Mouse (Mus musculus) telencephalon, adult 2 months (tissue): Measurements from ENCODE around the gene Eef1akmt1.

Experiments
- DNase-seq: peaks from one replicate; pipeline ENCODE4 v3.0.0-alpha.2; 2011; ENCODE audit warnings: low read depth, low spot score

The Eef1akmt1 gene

DNA sequence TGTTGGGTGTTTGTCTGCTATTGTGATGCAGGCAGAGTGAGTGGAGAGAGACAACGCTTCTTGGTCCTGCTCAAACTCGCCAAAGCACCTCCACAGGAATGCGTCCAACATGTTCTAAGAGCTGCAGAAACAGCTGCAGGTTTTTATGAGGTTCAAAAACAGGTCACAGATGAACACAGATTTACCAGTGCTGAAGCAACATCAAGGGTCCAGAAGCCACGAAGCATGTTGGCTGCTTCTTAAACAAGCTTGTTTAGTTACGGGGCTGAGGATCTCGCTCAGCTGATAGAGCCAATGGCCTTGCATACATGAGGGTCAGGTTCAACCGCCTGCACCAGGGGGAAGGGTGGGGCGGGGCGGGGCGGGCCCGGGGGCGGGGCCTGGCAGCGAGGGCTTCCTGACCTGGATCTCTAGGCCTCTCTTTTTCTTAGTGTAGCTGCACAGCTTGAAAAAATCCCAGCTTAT is 24.8 kb downstream of the Eef1akmt1 start:
- DNase-seq: no peak

DNA sequence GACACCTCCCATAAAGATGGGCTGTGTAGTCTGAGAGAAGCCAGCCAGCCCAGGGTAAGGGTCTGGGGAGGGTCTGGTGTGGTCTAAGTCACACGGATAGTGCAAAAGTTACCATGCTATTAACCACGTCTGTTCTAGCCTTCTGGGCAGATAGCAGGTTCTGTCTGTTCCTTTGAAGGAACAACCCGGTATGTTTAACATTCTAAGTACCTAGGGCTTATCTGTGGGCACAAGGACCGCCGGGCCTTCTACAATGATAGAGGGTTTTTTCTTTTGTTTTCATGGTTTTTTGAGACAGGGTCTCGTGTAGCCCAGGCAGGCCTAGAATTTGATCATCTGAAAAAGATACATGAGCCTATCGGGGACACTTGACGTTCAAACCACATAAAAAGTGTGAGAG is 25.3 kb downstream of the Eef1akmt1 start:
- DNase-seq: no peak

DNA sequence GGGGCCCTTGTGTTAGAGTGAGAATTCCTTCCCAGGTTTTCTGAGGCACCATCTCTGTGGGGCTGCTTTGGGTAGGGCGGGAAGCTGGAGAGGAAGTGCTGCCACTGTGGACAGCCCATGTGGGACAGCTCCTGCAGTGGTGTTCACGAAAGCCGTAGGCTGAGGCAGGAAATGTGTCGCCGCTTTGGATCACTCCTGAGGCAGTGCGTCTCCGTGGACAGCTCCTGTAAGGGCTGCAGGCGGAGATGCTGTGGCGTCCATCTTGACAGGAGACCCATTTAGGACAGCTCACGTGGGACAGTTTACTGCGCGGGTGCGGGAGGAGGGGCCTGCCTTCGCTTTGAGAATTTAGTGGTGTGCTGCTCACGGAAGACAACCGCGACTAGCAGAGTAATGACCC is 25.9 kb downstream of the Eef1akmt1 start:
- DNase-seq: no peak

DNA sequence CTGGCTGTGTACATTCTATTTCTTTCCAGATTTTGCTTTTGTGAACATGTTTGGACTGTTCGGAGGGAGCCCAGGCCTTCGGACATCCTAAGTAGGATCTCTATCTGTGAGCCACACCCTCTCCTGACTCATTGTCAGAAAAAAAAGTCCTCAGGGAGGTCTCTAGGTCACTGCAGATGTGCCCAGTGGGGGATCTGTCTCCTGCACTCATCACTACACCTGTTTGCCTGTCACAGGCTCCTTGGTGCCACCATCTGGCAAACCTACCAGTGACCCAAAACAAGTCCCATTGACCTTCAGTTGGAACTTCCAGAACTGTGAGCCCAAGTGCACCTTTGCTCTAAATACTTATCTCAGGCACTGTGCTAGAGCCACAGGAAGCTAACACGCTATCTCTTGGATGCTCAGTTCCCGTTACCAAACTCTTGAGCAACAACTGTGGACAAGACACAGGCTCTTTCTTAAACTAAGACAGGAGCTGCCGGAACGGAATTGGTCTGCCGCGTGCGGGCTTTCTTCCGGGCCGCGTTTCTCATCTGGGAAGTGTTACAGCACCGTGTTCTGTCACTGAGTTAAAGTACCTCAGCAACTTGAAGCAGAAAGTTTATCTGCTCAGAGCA is 27.9 kb downstream of the Eef1akmt1 start:
- no peak for DNase-seq

DNA sequence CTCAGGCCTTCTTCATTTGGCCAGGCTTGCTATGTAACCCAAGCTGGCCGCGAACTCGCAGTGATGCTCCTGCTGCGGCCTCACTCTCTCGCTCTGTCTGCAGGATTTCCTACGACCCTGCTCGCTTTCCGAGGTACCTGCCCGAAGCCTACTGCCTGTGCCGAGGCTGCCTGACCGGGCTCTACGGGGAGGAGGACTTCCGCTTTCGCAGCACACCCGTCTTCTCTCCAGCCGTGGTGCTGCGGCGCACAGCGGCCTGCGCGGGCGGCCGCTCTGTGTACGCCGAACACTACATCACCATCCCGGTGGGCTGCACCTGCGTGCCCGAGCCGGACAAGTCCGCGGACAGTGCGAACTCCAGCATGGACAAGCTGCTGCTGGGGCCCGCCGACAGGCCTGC is 29.2 kb downstream of the Eef1akmt1 start:
- DNase-seq: no peak

DNA sequence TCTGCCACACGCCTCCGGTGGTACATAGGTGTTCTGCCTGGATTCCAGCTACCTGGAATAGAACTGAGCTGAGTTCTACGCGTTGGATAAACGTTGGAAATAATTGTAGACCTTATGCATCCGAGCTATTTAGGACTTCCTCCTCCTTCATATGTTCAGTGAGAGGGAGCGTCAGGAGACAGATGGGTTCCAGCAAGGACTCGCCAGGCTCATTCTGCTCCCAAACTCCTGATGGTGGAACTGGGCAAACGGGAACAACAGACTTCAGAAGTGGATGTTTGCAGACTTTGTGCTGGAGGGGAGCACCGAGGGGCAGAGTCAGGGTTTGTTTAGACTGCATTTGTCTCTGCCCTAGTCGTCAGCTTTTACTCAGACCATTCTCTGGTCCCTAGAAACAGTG is 30.7 kb downstream of the Eef1akmt1 start:
- DNase-seq: peak; percentile 70

DNA sequence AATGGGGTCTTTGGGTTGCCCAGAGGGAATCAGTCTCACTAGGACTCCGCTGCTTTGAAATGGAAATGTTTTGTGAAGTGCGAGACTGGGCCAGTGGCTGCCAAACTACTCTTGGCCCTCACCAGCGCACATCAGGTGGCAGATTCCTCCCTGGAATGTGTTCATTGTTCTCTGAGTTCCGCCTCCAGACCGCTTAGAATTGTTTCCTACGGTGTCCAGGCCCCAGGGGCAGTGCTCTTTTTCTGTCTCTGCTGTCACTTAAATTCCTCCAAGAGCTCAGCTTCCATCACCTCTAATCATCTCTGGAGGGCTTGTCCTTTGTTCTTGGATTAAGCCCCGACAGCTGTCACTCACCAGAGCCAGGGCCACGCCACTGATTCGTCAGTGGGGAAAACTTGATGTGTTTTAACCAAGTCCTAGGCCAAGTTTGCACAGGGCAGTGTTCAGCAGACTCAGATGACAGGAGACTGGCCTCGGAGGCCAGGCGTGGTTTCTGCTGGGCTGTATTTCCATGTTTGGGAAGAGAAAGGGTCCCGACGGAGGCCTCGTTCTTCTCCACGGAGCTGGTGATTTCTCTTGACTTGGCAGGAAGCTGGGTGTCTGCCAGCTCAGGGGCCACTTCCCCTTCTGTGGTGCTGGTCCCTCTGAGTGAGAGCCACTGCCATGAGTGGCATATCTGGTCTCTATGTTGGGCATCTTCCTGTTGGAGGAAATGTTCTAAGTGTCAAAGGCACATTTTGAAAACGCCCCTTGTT is 34.0 kb downstream of the Eef1akmt1 start:
- no peak for DNase-seq

DNA sequence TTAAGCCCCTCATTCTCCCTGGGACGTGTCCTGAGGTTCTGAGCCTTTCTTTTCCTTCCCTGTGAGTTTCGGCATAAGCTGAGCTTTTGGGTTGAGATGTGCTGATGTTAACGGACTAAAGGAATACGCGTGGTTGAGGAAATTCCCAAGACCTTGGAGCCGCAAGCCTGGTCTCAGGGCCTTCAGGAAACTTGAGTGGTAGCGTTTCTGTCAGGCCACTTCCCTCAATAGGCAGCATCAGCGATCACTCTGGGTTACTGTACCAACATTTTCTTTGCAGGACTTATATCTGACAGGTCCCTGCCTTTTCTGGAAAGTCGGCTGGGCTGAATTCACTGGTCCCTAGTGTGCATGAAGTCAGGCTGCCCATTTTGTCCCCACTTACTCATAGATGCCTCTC is 34.6 kb downstream of the Eef1akmt1 start:
- DNase-seq: no peak

DNA sequence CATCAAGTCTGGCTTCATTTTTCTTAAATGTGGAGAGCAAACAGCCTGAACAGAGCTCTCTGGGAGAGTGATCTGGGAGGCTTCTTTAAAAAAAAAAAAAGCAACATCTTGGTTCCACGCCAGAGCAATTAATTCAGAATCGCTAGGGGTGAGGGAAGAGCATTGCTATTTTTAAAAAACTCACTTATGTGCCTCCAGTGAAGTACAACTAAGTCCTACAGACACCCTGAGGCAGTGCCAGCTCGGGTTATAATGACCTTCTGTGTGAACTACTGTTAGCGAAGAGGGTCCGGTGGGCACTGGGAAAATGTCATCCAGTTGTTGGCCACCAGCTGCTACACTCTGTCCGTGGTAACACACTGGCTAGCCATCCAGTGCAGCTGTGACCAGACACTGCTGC is 35.8 kb downstream of the Eef1akmt1 start:
- no peak for DNase-seq

DNA sequence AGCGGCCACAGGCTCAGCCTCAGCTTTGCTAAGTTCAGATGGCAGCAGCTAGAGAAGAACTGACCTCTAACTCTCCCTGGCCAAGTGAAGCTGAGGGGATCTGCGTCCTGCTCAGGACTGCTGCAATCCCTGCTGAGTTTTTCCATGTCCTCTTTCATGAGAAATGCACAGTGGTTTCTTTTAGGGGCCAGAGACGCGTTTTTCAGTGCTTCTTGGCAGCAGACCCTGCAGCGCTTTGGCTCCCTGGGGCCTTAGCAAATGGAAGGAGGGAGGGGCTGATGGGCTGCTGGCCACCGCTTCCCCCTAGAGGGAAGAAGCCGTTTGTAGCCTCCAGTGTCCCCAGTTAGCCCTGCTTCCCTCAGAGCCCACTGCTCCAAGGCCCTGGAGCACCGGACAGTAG is 36.5 kb downstream of the Eef1akmt1 start:
- no peak for DNase-seq

DNA sequence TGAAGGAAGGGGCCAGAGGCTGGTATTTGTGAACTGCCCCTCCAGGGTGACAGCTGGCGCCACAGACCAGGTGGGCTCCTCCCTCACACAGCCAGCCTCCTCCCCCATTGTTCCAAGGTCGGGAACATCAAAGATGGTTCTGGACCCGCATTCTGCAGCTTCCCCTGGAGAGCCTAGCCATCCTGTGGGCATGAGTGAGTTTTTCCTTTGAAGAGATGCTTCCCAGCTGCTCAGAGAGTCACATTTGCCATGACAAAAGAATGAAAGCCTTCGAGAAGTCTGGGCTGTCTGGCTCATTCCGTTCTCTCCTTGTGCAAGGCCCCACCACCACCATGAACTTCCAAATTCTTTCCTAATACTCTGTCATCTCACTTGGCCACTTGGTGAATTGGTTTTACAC is 37.1 kb downstream of the Eef1akmt1 start:
- no peak for DNase-seq

DNA sequence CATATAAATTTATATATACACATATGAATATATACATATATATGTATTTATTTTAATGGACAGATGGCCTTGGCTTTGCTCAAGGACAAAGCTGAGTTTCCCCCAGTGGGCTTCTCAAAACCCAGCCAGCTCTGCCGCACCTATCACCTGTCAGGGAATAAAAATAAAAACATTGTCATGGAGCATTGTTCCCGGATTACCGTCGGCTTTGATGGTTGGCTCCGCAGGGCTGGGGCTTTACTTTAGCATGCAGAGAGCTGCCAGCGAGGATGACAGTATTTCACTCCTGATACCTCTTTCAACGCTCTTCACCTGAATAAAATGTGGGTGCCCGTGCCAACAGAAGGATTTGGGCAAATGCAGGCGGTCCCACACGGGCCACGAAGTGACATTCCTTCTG is 37.6 kb downstream of the Eef1akmt1 start:
- no peak for DNase-seq

DNA sequence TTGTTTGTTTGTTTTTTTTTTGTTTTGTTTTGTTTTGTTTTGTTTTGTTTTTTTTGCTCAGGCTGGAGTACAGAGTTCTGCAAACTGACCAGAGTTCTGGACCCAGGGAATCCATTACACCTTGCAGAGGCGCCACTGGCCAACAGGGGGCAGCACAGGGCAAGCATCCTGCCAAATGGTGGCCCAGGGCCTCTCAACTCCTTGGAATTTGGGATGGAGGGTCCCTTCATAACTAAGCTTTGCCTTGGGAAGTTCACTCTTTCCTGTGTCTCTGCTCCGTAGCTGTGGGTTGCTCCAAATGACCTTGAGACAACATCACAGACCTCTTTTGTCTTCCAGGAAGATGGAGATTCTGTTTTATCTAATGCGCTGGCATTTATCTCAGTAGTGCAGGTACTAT is 38.2 kb downstream of the Eef1akmt1 start:
- DNase-seq: no peak

DNA sequence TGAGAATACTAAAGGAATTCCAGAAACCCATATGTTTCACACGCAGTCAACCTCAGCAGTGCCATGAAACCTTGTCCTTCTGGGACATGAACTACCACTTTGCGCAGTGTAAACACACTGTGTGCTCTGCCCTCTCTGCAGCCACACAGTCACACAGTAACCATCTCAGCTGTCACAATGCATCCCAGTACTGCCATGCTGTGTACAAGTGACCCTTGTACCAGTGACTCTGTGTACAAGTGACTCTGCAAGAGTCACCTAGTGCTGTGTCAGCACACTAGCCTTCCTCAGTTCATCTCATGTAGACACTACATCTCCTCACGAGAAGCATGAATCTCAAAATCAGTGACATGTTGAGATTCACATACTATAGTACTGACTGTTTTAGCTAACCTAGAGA is 38.8 kb downstream of the Eef1akmt1 start:
- DNase-seq: no peak

DNA sequence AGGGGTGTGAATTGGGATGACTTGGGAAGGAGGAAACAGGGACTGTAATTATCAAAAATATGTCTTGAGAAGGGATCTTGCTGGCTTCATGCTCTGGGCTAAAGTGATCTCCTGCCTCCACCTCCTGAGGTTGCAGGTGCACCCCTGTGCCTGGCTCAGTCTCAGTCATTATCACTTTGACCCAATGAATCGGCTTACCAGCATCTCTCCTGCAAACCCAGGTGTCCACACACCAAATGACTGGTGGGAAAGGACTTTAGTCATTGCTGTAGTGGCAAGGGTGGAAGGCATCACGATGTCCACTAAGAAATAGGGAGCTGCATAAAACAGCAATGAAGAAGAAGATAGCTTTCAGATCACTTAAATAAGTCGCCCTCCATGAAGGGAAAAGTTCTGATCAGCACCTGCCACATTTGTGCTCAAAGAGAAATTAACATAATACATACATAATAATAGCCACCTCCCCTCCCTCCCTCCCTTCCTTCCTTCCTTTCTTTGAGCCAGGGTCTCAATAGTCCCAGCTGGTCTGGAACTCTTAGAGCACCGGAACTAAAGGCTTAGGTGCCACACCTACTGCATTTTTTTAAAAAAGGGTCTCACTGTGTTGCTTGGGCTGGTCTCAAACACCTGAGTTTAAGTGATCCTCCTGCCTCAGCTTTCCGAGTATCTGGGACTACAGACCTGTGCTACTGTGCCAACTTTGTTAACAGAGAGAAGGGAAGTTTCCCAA is 41.5 kb downstream of the Eef1akmt1 start:
- DNase-seq: no peak

DNA sequence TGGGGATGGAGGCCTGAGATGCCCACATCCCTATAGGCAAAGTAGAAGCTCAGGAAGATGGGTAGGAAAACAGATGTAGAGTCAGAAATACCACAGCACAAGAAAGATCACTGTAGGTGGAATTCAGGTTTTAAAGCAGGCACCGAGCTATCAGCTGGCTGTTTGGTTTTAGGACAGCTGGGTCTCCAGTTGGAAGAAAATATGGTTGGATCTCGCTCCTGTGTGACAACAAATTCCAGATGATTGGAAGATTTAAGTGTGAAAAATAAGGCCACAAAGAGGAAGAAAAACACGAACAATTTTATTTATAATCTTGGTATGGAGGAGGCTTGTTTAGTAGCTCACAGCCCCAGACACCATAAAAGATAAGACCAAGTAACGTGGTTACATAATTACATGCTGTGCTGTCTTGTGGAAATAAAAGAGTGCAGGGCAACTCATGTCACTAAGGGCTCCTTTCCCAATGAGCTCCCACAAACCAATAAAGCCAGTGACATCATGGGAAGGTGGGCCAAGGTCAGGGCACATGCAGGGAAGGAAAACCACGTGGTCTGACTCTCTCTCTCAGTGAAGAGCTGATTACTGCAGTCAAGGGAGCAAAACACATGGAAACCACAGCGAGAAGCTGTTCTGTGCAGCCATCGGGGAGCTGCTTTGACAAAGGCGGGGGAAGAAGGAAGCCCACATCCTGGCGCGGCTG is 42.2 kb downstream of the Eef1akmt1 start:
- peak; percentile 83 for DNase-seq

DNA sequence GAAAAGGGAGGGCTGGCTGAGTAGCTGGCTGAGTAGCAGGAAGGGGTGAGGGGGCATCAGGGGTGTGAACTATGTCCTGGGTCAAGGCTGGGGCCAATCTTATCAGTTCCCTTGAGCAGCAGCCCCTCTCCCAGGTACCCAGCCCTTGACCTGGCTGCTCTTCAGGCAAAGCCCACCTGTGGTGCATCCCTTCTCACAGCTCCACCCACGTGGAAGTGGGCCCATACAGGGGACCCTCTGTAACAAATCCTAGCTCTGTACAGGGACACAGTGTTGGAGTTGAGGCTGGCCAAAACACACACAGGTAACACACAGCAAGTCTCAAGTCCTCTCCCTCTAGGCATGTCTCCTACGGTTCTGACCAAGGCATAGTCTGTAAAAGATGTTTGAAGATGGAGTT is 43.8 kb downstream of the Eef1akmt1 start:
- DNase-seq: no peak

DNA sequence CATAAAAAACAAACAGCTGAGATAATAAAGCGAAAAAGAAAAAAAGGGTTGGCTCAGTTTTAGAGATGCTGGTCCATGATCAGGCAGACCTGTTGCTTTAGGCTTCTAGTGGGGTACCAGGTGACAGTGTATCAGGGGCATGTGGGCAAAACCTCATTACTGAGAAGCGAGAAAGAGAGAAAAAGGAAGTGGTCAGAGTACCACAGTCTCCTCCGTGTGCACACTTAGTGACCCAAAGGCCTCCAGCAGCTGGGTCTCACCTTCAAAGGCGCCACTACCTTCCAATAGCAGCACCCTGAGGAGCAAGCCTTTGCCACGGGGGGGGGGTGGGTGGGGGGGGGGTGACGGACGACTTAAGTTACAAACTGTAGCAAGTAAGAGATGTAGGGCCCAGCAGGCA is 44.3 kb downstream of the Eef1akmt1 start:
- no peak for DNase-seq

DNA sequence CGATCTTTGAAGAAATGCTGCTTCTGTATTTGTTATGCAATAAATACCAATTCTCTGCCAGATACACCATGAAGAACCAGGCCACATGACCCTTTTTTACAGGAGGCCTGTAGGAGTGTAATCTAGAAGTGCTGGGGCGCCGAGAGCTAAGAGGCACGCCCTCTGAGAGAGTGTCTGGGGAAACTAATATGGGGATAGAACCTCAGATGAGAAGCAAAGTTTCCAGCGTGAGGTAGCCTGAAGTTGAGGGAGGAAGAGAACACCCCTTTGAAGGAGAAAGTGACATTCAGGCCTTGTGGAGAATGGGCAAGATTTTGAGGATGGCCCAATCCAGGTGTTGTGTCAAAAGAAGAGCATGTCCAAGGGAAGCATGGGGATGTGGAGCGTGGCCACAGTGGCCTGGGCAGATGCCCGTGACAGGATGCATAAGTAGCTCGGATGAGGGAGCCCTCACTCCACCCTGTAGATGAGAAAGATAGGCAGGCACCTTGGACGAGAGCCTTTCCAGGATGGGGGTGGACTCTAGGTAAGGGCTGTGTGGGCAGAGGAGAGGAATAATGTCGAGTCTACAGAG is 45.3 kb downstream of the Eef1akmt1 start:
- DNase-seq: no peak

DNA sequence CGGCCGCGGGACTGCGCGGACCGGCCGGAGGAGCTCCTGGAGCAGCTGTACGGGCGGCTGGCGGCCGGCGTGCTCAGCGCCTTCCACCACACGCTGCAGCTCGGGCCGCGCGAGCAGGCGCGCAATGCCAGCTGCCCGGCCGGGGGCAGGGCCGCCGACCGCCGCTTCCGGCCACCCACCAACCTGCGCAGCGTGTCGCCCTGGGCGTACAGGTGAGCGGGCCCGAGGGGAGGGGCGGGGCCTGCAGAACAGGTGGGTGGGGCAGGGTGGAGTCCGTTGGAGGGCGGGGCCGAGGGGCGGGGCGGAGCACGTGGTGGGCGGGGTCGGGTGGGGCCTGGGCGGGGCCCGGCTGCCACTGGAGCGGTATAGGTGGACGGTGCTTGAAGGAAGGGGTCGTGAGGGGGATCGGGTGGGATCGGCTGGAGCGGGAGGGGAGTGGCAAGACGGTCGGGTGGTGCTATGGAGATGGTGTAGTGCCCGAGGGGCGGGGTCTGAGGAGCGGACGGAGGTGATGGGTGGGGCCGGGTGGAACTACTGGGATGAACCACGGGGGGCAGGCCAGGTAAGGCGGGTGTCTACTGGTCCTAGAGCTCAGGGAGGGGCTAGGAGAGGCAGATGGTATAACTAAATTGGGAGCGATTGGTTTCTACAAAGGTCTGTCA is 45.9 kb downstream of the Eef1akmt1 start:
- peak; percentile 89 for DNase-seq

DNA sequence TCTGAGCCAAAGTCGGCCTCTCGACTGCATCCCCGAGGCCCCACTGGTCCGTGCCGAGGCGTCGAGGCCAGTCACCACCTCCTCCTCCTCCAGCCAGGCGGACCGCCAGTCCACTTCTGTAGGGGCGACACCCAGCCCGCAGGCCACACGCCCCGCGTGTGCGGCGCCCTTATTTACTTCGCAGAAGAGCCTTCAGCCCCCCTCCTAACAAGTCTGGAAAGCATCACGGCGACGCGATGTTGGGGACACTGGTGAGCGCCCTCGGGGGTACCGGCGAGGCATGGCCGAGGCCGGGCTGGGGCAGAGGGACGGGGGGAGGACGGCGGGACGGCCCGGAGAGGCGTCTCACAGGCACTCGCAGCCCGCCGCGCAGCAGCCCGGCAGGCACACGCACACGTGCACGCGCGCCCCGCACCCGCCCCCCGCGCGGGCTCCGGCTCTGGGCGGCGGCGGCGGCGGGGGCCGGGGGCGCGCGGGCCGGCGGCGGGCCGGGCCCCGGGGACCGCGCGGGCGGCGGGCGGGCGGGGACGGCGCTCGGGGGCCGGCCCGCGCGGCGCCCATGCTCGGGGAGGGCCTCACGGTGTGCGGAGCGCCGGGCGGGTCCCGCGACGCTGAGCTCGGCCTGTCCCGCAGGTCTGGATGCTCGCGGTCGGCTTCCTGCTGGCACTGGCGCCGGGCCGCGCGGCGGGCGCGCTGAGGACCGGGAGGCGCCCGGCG is 46.6 kb downstream of the Eef1akmt1 start, which contains the start of gene Il17d:
Gene Il17d (plus strand): TSS at position 107 of the 717 bp plus-strand sequence.
- DNase-seq: no peak
